Mouse (Mus musculus): Measurements from ENCODE around the gene Ntrk2.

The Ntrk2 gene

GRCm38 (mm10) chr13:58806397-58806892 lies at the start of gene Ntrk2:
TSS of gene Ntrk2 (plus strand) at chr13:58806569.
- peak; percentile 90 to 93 for DNase-seq (ENCODE audit: low spot score in 2 of 2)

- DNase-seq (ENCODE audit: low spot score in 2 of 2), result no peak
Measured at GRCm38 (mm10) chr13:58761003-58761630, 45.3 kb upstream of the Ntrk2 start.

- no peak for DNase-seq (ENCODE audit: low spot score in 2 of 2)
Measured at GRCm38 (mm10) chr13:58768258-58768657, 38.1 kb upstream of the Ntrk2 start.

GRCm38 (mm10) chr13:58769438-58769837 lies 36.9 kb upstream of the Ntrk2 start:
- DNase-seq (ENCODE audit: low spot score in 2 of 2), result no peak

GRCm38 (mm10) chr13:58779261-58779660 lies 27.1 kb upstream of the Ntrk2 start:
- DNase-seq (ENCODE audit: low spot score in 2 of 2), result no peak

- DNase-seq (ENCODE audit: low spot score in 2 of 2), result peak in 1 of 2 experiments; percentile 32
Measured at GRCm38 (mm10) chr13:58786476-58786875, 19.9 kb upstream of the Ntrk2 start.

- DNase-seq (ENCODE audit: low spot score in 2 of 2), result no peak
Measured at GRCm38 (mm10) chr13:58790741-58791140, 15.6 kb upstream of the Ntrk2 start.

GRCm38 (mm10) chr13:58797386-58797785 lies 9.0 kb upstream of the Ntrk2 start:
- no peak for DNase-seq (ENCODE audit: low spot score in 2 of 2)

GRCm38 (mm10) chr13:58801291-58801690 lies 5.1 kb upstream of the Ntrk2 start:
- DNase-seq (ENCODE audit: low spot score in 2 of 2), result no peak

- no peak for DNase-seq (ENCODE audit: low spot score in 2 of 2)
Measured at GRCm38 (mm10) chr13:58803882-58804281, 2.5 kb upstream of the Ntrk2 start.

- DNase-seq (ENCODE audit: low spot score in 2 of 2), result no peak
Measured at GRCm38 (mm10) chr13:58805833-58806232, 536 bp upstream of the Ntrk2 start.

GRCm38 (mm10) chr13:58806896-58807628 lies 693 bp downstream of the Ntrk2 start:
- DNase-seq (ENCODE audit: low spot score in 2 of 2), result no peak

GRCm38 (mm10) chr13:58807629-58808363 lies 1.4 kb downstream of the Ntrk2 start:
- peak; percentile 50 to 74 for DNase-seq (ENCODE audit: low spot score in 2 of 2)

GRCm38 (mm10) chr13:58808381-58808821 lies 2.0 kb downstream of the Ntrk2 start:
- DNase-seq (ENCODE audit: low spot score in 2 of 2), result peak; percentile 40 to 62

- DNase-seq (ENCODE audit: low spot score in 2 of 2), result peak in 1 of 2 experiments; percentile 40
Measured at GRCm38 (mm10) chr13:58809930-58810329, 3.6 kb downstream of the Ntrk2 start.

GRCm38 (mm10) chr13:58824752-58825151 lies 18.4 kb downstream of the Ntrk2 start:
- DNase-seq (ENCODE audit: low spot score in 2 of 2), result peak in 1 of 2 experiments; percentile 40

- peak in 1 of 2 experiments; percentile 80 for DNase-seq (ENCODE audit: low spot score in 2 of 2)
Measured at GRCm38 (mm10) chr13:58826356-58827197, 20.2 kb downstream of the Ntrk2 start.

GRCm38 (mm10) chr13:58831999-58832398 lies 25.6 kb downstream of the Ntrk2 start:
- DNase-seq (ENCODE audit: low spot score in 2 of 2), result no peak

- no peak for DNase-seq (ENCODE audit: low spot score in 2 of 2)
Measured at GRCm38 (mm10) chr13:58834726-58835125, 28.4 kb downstream of the Ntrk2 start.

GRCm38 (mm10) chr13:58836891-58837290 lies 30.5 kb downstream of the Ntrk2 start:
- no peak for DNase-seq (ENCODE audit: low spot score in 2 of 2)

GRCm38 (mm10) chr13:58838110-58838509 lies 31.7 kb downstream of the Ntrk2 start:
- no peak for DNase-seq (ENCODE audit: low spot score in 2 of 2)
